8 mouse cellular contexts compared by ENCODE assay signal in genomic region chr12:85150321-85151001, GRCm38 (mm10). TPM values are rescaled to one million over a fixed set of nuclear protein-coding genes. Genes with fewer than 3 reads are reported as not detected.
DNase-seq lines count a peak whose midpoint lies in the region; ATAC-seq and TF ChIP-seq lines count a peak whose summit lies in the region.

No protein-coding gene starts in this region.

- H3K27ac ChIP-seq in kidney, adult 2 months (ENCODE audit: insufficient read depth, low read depth, low read length) = no peak overlapping the region
- no peak overlapping the region for H3K27ac ChIP-seq in embryonic facial prominence, embryonic 11.5 days (replicated peaks; ENCODE audit: low read depth, low read length)
- no peak overlapping the region for H3K27ac ChIP-seq in intestine, embryonic 14.5 days (ENCODE audit: low read depth)

- H3K4me3 ChIP-seq in kidney, adult 2 months (ENCODE audit: insufficient read depth, low read depth, low read length) = peak overlapping the region; percentile 47
- H3K4me3 ChIP-seq in embryonic facial prominence, embryonic 11.5 days (ENCODE audit: low read depth, low read length) = peak overlapping the region; percentile 19
- peak overlapping the region; percentile 12 for H3K4me3 ChIP-seq in intestine, embryonic 14.5 days (ENCODE audit: low read depth, low read length)

- no peaks in the 10 kb centered on the region for H3K36me3 ChIP-seq in kidney, adult 2 months (ENCODE audit: control insufficient read depth, insufficient read depth, low read length)
- H3K36me3 ChIP-seq in embryonic facial prominence, embryonic 11.5 days (replicated peaks; ENCODE audit: control insufficient read depth, insufficient read depth, low read depth, low read length) = no peaks in the 10 kb centered on the region
- H3K36me3 ChIP-seq in intestine, embryonic 14.5 days (ENCODE audit: control insufficient read depth, insufficient read depth, low read length) = no peaks in the 10 kb centered on the region

- no peak for ATAC-seq in embryonic facial prominence, embryonic 11.5 days (replicated peaks; ENCODE audit: insufficient number of reproducible peaks, low FRiP score, low TSS enrichment, low read depth)
- no peak for ATAC-seq in intestine, embryonic 14.5 days (replicated peaks; ENCODE audit: low FRiP score, low TSS enrichment, low read depth)

- DNase-seq in kidney, adult 2 months = no peak
- no peak for DNase-seq in kidney, adult 9 months
- no peak for DNase-seq in embryonic facial prominence, embryonic 11.5 days (ENCODE audit: low spot score)
- no peak for DNase-seq in intestine, embryonic 14.5 days (ENCODE audit: low spot score)
- peak; percentile 21 for DNase-seq in neural tube, embryonic 10.5 days (ENCODE audit: extremely low spot score, low spot score)
- no peak for DNase-seq in adrenal gland, postnatal 10 days
- DNase-seq in layer of hippocampus, adult 18-20 months (ENCODE audit: low spot score in 2 of 2) = no peak
- no peak for DNase-seq in Muller cell, postnatal 12 days (ENCODE audit: inconsistent ontology term)

- no peaks in the 10 kb centered on the region for H3K9me3 ChIP-seq in embryonic facial prominence, embryonic 11.5 days (replicated peaks; ENCODE audit: control insufficient read depth, low read length)
- H3K9me3 ChIP-seq in intestine, embryonic 14.5 days (ENCODE audit: control insufficient read depth, low read length) = no peaks in the 10 kb centered on the region

- 28% methylated on average over 20 of the region's 20 CpGs for WGBS in kidney, adult 2 months
- 6% methylated on average over 20 of the region's 20 CpGs for WGBS in embryonic facial prominence, embryonic 11.5 days
- WGBS in intestine, embryonic 14.5 days = 14% methylated on average over 20 of the region's 20 CpGs

- H3K4me2 ChIP-seq in embryonic facial prominence, embryonic 11.5 days (ENCODE audit: low read depth, low read length) = peak overlapping the region; percentile 33
- peak overlapping the region; percentile 39 for H3K4me2 ChIP-seq in intestine, embryonic 14.5 days (ENCODE audit: low read length)

- TF ChIP-seq POLR2A in kidney, adult 2 months (IDR thresholded peaks at IDR 0.05; ENCODE audit: low read depth, low read length) = no peak

- peak overlapping the region; percentile 32; the same call in 1 of the 2 replicates for H3K9ac ChIP-seq in embryonic facial prominence, embryonic 11.5 days (replicated peaks; ENCODE audit: low read length)
- no peak overlapping the region for H3K9ac ChIP-seq in intestine, embryonic 14.5 days (ENCODE audit: low read length)

- no peaks in the 10 kb centered on the region for H3K27me3 ChIP-seq in kidney, adult 2 months (replicated peaks; ENCODE audit: control insufficient read depth, insufficient read depth, low read length)
- peaks cover 13% of the 10 kb centered on the region for H3K27me3 ChIP-seq in embryonic facial prominence, embryonic 11.5 days (ENCODE audit: control insufficient read depth, insufficient read depth, low read length)
- peaks cover 17% of the 10 kb centered on the region; the same call in 1 of the 2 replicates for H3K27me3 ChIP-seq in intestine, embryonic 14.5 days (replicated peaks; ENCODE audit: control insufficient read depth, insufficient read depth, low read length)

- H3K4me1 ChIP-seq in kidney, adult 2 months (ENCODE audit: control insufficient read depth, insufficient read depth, low read length) = no peaks in the 10 kb centered on the region
- H3K4me1 ChIP-seq in embryonic facial prominence, embryonic 11.5 days (ENCODE audit: control insufficient read depth, insufficient read depth, low read length) = peaks cover 3% of the 10 kb centered on the region
- 0 out of 2 replicates have a peak, but pooled peaks cover 14% of the 10 kb centered on the region for H3K4me1 ChIP-seq in intestine, embryonic 14.5 days (replicated peaks; ENCODE audit: control insufficient read depth, insufficient read depth, low read length)

- TF ChIP-seq CTCF in kidney, adult 2 months (conservative IDR thresholded peaks at IDR 0.05; ENCODE audit: insufficient read depth, insufficient read length, low read depth, low read length) = no peak

RNA-seq across cellular contexts. Expression of gene Rps6kl1, which starts 0.6 kb away (rescaled TPM):
- 0.89 and 0.98 TPM in 2 replicates for polyA plus RNA-seq in kidney, adult 2 months (2012; rRNA removed)
- polyA plus RNA-seq in embryonic facial prominence, embryonic 11.5 days (2014; fragmentation: Nextera tagmentation; extraction: Ambion mirVana) = 1.3 and 1.6 TPM in 2 replicates
- 2.9 TPM in 2 replicates for polyA plus RNA-seq in intestine, embryonic 14.5 days (2014; fragmentation: Nextera tagmentation; extraction: Ambion mirVana)
- 1 to 10 TPM; 1.1 to 2.3 TPM for total RNA-seq in adrenal gland, postnatal 10 days (2021)
- 10 to 100 TPM; 36.9 to 38.9 TPM for total RNA-seq in layer of hippocampus, adult 18-20 months (2021)

RNA-seq across cellular contexts. Expression of gene Pgf, which starts 27.1 kb away (rescaled TPM):
- 1.1 and 1.2 TPM in 2 replicates for polyA plus RNA-seq in kidney, adult 2 months (2012; rRNA removed)
- 13.4 and 14.5 TPM in 2 replicates for polyA plus RNA-seq in embryonic facial prominence, embryonic 11.5 days (2014; fragmentation: Nextera tagmentation; extraction: Ambion mirVana)
- 19.2 and 20.4 TPM in 2 replicates for polyA plus RNA-seq in intestine, embryonic 14.5 days (2014; fragmentation: Nextera tagmentation; extraction: Ambion mirVana)
- 1 to 10 TPM; 1.8 TPM for total RNA-seq in adrenal gland, postnatal 10 days (2021)
- total RNA-seq in layer of hippocampus, adult 18-20 months (2021) = 1 to 10 TPM; 4.5 to 5.5 TPM

RNA-seq across cellular contexts. Expression of gene Dlst, which starts 39.8 kb away (rescaled TPM):
- polyA plus RNA-seq in kidney, adult 2 months (2012; rRNA removed) = 294 and 312 TPM in 2 replicates
- polyA plus RNA-seq in embryonic facial prominence, embryonic 11.5 days (2014; fragmentation: Nextera tagmentation; extraction: Ambion mirVana) = 91.2 and 102 TPM in 2 replicates
- 110 and 115 TPM in 2 replicates for polyA plus RNA-seq in intestine, embryonic 14.5 days (2014; fragmentation: Nextera tagmentation; extraction: Ambion mirVana)
- 100 to 1,000 TPM; 710 to 782 TPM for total RNA-seq in adrenal gland, postnatal 10 days (2021)
- total RNA-seq in layer of hippocampus, adult 18-20 months (2021) = 100 to 1,000 TPM; 141 to 147 TPM

RNA-seq across cellular contexts. Expression of gene Prox2, which starts 39.9 kb away (rescaled TPM):
- 2.0 and 2.4 TPM in 2 replicates for polyA plus RNA-seq in kidney, adult 2 months (2012; rRNA removed)
- polyA plus RNA-seq in embryonic facial prominence, embryonic 11.5 days (2014; fragmentation: Nextera tagmentation; extraction: Ambion mirVana) = 2.9 TPM in 2 replicates
- 2.2 and 2.7 TPM in 2 replicates for polyA plus RNA-seq in intestine, embryonic 14.5 days (2014; fragmentation: Nextera tagmentation; extraction: Ambion mirVana)
- total RNA-seq in adrenal gland, postnatal 10 days (2021) = 1 to 10 TPM; 6.2 to 7.5 TPM
- 1 to 10 TPM; 1.8 to 2.2 TPM for total RNA-seq in layer of hippocampus, adult 18-20 months (2021)
